Mouse (Mus musculus) urinary bladder, postnatal 14 days (tissue): Measurements from ENCODE around the gene Cacna1e.
A peak's percentile ranks its signal among the peaks of the same experiment; 100 is the strongest.

Experiments used
- DNase-seq: peaks from one replicate; pipeline ENCODE4 v3.0.0; 2021; ENCODE audit warnings: low spot score

The Cacna1e gene

GRCm38 (mm10) chr1:154784862-154785261, 99.4 kb downstream of the Cacna1e start:
- DNase-seq = no peak

DNA sequence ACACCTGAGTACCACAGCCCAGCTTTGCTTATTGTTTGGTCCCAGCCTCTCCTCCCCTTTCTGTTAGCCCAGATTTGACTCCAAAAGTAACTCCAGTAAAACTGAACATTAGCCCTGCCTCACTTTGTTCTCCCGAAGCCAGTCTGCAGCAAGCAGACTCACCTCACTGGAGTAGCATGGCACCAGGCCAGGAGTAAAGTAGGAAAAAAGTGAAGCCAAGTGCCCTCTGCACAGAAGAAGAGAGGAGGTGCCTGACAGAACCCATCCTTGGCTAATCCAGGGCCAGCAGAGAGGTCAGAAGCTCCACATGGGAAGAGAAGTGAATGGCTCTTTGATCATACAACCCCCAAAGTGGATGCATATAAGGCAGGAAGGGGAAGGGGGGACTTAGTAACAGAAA, 100.8 kb downstream of the Cacna1e start:
- DNase-seq = no peak

DNA sequence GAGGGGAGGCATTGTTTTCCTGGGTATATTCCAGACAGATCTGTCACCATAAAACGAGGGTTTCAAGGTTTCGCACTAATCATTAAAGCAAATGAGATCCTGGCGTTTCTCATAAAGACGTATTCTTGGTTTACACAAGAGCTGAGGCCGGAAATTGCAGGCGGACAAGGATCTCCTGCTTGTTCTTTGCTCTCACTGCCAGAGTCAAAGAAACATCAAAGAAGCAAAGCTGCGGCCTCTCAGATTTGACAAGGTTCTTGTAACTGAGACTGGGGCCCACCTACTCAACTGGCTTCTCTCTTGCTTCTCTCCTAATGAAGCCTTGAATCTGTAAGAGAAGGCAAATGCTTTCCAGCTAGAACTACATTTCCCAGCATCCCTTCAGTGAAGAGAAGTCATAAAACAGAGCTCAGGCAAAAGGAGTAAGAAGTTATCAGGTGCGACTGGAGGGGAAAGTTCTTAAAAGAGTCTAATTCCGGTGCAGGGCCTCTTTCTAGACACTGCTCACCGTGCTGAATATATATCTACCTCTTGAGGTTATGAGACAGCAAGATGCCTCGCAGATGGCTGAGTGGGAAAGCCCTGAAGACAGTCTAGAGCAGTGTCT, 104.3 kb downstream of the Cacna1e start:
- DNase-seq = no peak

DNA sequence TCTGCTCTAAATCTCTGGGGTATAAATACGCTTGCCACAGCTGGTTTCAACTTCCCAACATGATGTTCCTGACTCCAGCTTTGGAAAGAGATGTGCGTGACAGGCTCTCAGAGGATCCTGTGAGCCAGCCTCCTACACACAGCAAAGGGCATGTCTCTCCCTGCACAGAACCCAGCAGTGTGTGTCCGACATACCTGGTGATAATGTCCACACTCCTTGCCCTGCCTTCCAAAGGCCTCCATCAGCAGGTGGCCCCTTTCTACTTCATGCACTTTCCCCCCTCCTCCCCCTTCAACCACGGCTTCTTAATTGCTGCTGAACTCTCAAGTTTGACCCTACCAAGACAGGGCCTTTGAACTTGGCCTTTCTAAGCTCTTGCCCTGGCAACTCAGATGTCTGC, 108.0 kb downstream of the Cacna1e start:
- no peak for DNase-seq

DNA sequence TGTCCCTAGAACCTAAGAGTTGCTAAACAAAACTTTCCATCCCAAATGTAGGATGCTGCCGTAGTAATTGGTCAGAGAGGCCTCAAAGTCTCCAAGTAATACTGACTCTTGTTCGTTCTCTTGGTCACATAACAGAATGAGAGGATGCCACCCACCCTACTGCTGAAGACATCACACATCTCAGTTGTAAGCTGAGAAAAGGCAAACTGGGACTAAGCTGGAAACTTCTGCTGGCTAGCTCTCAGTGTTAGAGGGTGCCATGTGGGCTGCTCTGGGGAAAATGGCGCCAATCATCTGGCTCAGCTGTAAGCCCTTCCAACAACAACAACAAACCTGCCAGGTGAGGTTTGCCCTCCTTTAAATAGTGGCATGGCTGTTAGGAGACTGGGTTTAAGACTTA, 109.8 kb downstream of the Cacna1e start:
- no peak for DNase-seq

DNA sequence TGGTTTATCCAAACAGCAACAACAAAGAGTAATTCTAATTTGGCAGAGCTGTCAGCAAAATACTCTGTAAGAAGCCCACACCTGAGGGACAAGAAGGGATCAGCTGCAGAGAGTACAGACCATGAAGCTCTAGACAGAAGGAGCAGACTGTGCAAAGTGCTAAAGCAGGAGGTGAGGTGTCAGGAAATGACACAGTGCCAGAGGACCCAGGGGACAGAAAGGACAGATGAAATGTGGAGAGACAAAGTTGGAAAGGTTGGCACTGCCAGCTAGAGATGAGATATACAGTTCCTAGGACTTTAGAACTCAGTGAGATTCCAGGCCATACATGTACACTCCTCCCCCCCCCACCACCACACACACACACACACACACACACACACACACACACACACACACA, 113.2 kb downstream of the Cacna1e start:
- no peak for DNase-seq

DNA sequence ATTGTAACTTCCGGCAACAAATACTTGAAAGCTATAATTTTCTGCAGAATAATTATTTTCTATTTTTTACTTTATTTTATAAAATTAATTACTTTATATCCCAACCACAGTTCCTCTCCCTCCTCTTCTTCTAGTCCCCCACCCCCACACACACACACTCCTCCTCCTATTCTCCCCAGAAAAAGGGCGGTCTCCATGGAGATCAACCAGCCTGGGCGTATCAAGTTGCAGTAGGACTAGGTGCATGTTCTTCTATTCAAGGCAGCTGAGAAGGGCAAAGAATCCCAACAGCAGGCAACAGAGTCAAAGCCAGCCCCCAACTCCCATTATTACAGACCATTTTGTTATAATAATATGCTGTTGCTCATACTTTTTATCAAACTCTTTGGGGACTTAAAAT, 113.8 kb downstream of the Cacna1e start:
- DNase-seq = no peak

GRCm38 (mm10) chr1:154763132-154763531, 121.2 kb downstream of the Cacna1e start:
- no peak for DNase-seq

GRCm38 (mm10) chr1:154752081-154752480, 132.2 kb downstream of the Cacna1e start:
- no peak for DNase-seq

DNA sequence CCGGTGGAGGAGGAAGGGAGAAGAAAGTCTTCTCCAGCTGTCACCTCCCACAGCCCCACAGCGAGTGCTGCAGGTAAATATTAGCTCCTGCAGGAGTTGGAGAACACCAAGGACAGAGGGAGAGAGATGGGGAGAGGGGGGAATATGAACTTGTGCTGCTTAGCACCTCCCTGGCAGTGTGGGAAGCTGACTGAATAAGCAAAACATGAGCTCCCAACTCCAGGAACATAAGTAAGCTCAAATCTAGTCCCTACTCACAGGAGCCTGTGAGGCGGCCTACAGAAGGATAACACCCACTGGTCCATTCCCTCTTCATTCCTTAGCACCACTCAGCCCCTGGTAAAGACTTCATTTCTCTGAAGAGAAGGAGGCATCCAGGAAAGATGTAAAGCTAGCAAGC, 135.8 kb downstream of the Cacna1e start:
- no peak for DNase-seq

- no peak for DNase-seq
Measured at GRCm38 (mm10) chr1:154745241-154745640, 139.1 kb downstream of the Cacna1e start.

DNA sequence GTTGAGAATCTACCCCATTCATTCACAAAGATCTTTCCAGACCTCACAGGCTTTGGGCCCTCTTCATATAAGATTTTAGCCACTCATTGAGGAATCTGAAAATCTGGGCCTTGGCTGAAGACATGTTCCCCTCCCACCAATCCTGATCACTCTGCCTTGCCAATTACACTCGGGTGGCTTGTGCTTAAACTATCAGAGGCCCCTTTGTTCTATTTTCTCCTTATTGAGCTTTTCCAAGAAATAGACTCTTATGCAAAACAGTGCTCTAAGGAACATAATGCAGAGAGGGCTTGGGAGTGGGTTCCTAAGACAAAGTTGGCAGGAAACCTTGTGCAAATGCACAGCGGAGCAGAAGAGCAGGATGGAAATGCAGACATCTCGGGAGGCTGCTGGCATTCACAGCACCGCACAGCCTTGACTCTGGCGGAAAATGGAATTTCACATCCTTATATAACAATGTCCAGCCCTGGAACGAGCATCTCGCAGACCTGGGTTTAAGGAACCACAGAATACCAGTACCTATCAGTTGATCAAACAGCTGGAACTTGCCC, 153.8 kb downstream of the Cacna1e start:
- no peak for DNase-seq

DNA sequence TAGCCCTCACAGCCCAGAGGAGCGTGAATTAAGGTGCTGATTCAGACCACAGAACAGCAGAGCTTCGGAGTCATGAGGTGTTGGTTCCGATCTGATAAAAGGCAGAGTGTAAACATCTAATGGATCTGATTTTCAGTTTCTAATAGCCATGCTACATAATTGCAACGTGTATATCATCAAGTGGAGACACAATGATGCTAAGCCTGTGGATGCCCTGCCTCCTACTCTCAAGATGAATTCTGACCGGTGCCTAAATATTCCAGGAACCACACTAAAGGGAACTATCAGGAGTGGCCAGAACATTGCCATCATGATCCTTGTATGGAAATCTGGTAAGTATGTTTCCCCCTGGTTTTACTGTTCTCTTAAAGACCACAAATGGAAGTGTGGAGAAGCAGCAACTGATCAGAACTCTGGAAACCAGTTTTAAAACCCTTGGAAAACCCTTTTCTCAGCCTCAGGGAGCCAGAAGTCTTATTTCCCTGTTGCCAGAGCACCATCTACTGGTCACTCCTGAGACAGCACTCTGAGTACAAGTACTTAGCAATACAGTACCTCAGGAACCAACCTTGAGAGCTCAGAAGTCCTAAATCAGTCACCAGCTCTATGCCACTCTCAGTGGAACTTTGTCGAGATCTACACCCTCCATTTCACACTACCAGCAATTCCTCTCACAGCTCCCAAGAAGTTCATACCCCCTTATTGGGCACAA, 154.9 kb downstream of the Cacna1e start:
- DNase-seq = peak; percentile 80

GRCm38 (mm10) chr1:154728682-154729081, 155.6 kb downstream of the Cacna1e start:
- DNase-seq = no peak

DNA sequence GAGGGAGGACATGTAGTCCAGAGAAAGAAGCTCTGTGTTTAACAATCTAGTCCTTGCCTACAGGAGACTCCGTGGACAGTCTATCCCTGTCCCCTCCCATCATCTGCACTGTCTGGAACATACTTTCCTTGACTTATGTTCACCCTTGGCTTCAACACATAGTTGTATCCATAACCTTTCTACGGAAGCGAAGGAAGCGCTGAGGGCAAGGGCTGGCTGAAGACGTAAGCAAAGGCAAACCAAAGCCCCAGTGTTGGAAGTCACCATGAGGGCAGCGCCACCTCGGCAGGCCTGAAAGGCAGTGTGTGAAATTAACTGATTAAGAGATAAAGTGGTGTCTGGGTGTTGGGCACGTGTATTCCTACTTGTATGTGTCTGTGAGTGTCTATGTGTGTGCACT, 156.6 kb downstream of the Cacna1e start:
- no peak for DNase-seq

DNA sequence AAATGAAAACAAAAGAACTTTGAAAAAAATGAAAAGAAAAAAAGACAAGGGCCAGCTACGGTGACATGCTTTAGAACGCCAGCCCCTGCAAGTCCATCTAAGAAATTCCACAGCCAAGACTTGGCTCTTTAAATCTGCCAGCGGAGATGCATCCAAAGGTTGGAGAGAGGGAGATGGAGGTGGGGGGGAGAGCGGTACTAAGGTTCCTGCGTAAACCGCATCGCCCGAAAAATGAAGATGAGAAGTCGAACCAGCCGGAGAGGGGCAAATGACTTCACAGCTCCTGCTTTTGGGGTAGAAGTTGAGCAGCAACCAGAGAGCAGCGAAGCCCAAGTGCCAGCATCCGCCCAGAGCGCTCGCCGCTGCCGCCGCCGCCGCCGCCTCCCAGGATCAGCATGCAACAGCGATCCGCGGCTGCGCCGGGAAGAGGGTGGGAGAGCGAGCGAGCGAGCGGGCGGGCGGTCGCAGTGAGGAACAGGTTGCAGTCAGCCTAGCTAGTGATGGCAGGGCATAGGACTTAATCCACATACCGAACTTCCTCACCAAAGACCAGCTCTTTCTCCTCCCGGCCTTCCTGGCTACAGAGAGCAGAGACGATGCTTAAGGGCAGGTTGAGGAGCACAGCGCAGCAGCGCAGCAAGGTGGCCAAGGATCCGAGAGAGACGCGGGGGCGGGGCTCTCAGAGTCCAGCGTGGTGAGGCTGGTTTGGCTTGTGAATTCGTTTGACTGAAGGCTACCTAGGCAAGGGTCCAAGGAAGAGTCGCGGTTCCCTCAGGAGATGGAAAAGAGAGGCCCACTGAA, 157.7 kb downstream of the Cacna1e start:
- DNase-seq = no peak

DNA sequence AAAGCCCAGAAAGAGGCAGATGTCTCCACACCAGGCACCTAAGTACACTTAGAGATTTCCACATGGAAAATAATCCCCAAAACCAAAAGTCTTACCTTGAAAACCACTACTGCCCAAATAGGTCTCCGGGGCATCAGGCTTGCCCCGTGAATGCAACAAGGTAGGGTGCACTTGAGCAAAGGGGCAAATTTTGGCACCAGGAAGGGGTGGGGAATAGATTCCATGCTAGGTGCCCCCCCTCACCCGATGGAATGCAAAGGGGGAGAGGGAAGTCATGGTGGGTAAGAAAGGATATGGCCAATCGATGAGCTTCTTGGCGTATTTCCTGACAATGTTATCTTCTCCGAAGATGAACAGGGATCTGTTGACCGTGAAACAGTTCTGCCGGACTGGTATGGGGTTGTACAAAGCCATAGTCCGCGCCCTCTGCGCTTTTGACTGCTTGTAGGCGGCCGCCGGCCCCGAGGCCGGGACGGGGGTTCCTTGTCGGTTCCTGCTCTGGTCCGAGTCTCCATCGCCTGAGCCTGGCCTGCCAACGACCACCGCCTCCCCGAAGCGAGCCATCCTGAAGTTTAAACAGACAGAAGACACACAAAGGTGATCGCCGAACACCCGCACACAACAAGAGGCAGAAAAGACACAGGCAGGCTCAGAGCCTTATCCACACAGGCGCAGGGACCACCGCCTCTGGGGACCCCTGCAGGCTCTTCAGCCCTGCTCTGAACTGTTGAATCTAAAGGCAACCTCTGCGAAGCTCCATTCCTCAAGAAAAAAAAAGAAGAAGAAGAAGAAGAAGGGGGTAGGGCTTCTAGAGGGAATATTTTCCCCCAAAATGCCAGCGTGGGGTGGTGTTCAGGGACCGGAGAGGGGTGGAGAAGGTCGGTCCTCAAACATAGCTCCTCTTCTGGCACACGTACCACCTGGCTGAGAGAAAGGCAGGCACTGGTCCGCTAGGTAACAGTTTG, 158.7 kb downstream of the Cacna1e start:
- DNase-seq = no peak

- DNase-seq = no peak
Measured at GRCm38 (mm10) chr1:154723537-154724286, 160.6 kb downstream of the Cacna1e start.

GRCm38 (mm10) chr1:154723078-154723477, 161.2 kb downstream of the Cacna1e start:
- no peak for DNase-seq

GRCm38 (mm10) chr1:154715596-154715995, 168.7 kb downstream of the Cacna1e start:
- DNase-seq = no peak

DNA sequence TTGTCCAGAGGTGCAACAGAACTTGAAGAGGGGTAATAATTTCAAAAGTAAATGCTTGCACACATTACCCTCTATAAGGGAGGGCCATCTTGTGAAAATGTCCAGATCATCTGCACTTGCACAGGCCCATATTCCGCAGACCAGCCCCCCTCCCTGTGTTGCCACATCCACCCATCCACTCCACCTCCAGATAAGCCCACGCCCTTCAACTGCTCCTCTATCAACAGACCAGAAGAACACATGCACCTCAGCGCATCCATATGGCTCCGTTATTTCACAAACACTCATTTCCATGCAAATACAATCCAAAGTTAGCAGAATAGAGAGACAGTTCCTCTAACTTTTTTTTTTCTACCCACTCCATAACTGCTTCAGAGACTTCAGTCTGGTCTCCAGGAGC, 171.6 kb downstream of the Cacna1e start:
- DNase-seq = no peak
